Mouse (Mus musculus) bone marrow macrophage, adult 2 months (primary cell): ENCODE data around the gene Pip5k1c. TPM values are rescaled to one million over a fixed set of nuclear protein-coding genes. Genes with fewer than 3 reads are reported as not detected.

Experiments used
- H3K27ac ChIP-seq: 2 replicates; pipeline ENCODE4 v1.5.1; 2012; ENCODE audit warnings: low read depth, low read length; ENCODE audit not compliant: insufficient read depth
- H3K4me1 ChIP-seq: 2 replicates; pipeline ENCODE4 v1.6.1; 2012; ENCODE audit warnings: low read length; ENCODE audit not compliant: control insufficient read depth, insufficient read depth
- H3K4me3 ChIP-seq: 2 replicates; pipeline ENCODE4 v1.5.1; 2012; ENCODE audit warnings: mild to moderate bottlenecking, low read length, moderate library complexity; ENCODE audit not compliant: insufficient read depth
- CTCF ChIP-seq: IDR thresholded peaks from 2 replicates; pipeline ENCODE4 v1.5.1; 2012; ENCODE audit warnings: low read depth, mild to moderate bottlenecking, low read length, moderate library complexity
- POLR2A ChIP-seq: IDR thresholded peaks from 2 replicates; pipeline ENCODE4 v1.6.1; 2012; ENCODE audit warnings: mild to moderate bottlenecking, low read depth, low read length, borderline replicate concordance
- polyA plus RNA-seq: library from polyadenylated mRNA; stranded (reverse); fragments of >200 nt; gene quantifications from 2 replicates; pipeline ENCODE4 v1.2.4, GENCODE M21; 2012; ENCODE audit not compliant: missing spikeins, insufficient read depth, insufficient read length

The Pip5k1c gene
- polyA plus RNA-seq, 1 experiment: 106 TPM

GRCm38 (mm10) chr10:81299585-81300351 lies 7.0 kb downstream of the Pip5k1c start:
- peak overlapping the region; percentile 94 for H3K27ac ChIP-seq
- H3K4me3 ChIP-seq: no peak overlapping the region
- peaks cover 84% of the 10 kb centered on the region for H3K4me1 ChIP-seq
- no peak for TF ChIP-seq POLR2A
- TF ChIP-seq CTCF: no peak

- Histone ChIP-seq H3K27ac (peak overlapping the region; percentile 94), H3K4me1 (peaks cover 81% of the 10 kb centered on the region), H3K4me3 (no peak overlapping the region)
- TF ChIP-seq CTCF (no peak), POLR2A (no peak)
Observed at GRCm38 (mm10) chr10:81300352-81300907, 7.7 kb downstream of the Pip5k1c start.

GRCm38 (mm10) chr10:81301321-81301720 lies 8.6 kb downstream of the Pip5k1c start:
- Histone ChIP-seq H3K4me3 (no peak overlapping the region), H3K27ac (no peak overlapping the region), H3K4me1 (peaks cover 73% of the 10 kb centered on the region)
- TF ChIP-seq POLR2A (no peak), CTCF (no peak)

- Histone ChIP-seq H3K27ac (0 out of 2 replicates have a peak overlapping the region, but pooled peaks have one; percentile 24), H3K4me3 (0 out of 2 replicates have a peak overlapping the region, but pooled peaks have one; percentile 4), H3K4me1 (peaks cover 64% of the 10 kb centered on the region)
- TF ChIP-seq POLR2A (no peak), CTCF (no peak)
Observed at GRCm38 (mm10) chr10:81302288-81302687, 9.5 kb downstream of the Pip5k1c start.

GRCm38 (mm10) chr10:81302781-81303218 lies 10.0 kb downstream of the Pip5k1c start:
- TF ChIP-seq CTCF (no peak), POLR2A (no peak)
- H3K4me1 ChIP-seq: peaks cover 61% of the 10 kb centered on the region
- H3K4me3 ChIP-seq: 0 out of 2 replicates have a peak overlapping the region, but pooled peaks have one; percentile 4
- peak overlapping the region; percentile 24; the same call in 1 of the 2 replicates for H3K27ac ChIP-seq

GRCm38 (mm10) chr10:81303258-81303657 lies 10.5 kb downstream of the Pip5k1c start:
- H3K4me3 ChIP-seq: 0 out of 2 replicates have a peak overlapping the region, but pooled peaks have one; percentile 4
- peaks cover 59% of the 10 kb centered on the region for H3K4me1 ChIP-seq
- peak overlapping the region; percentile 24 for H3K27ac ChIP-seq
- no peak for TF ChIP-seq POLR2A
- TF ChIP-seq CTCF: no peak

- Histone ChIP-seq H3K27ac (peak overlapping the region; percentile 9; the same call in 1 of the 2 replicates), H3K4me1 (peaks cover 54% of the 10 kb centered on the region), H3K4me3 (no peak overlapping the region)
- TF ChIP-seq POLR2A (no peak), CTCF (no peak)
Observed at GRCm38 (mm10) chr10:81303761-81304160, 11.0 kb downstream of the Pip5k1c start.

- H3K27ac ChIP-seq: no peak overlapping the region
- H3K4me3 ChIP-seq: no peak overlapping the region
- TF ChIP-seq POLR2A (no peak), CTCF (peak; percentile 65)
- H3K4me1 ChIP-seq: peaks cover 44% of the 10 kb centered on the region
Observed at GRCm38 (mm10) chr10:81304597-81305238, 12.0 kb downstream of the Pip5k1c start.

GRCm38 (mm10) chr10:81305663-81306062 lies 12.9 kb downstream of the Pip5k1c start:
- TF ChIP-seq CTCF: no peak
- TF ChIP-seq POLR2A: no peak
- H3K4me3 ChIP-seq: no peak overlapping the region
- H3K27ac ChIP-seq: no peak overlapping the region
- peaks cover 35% of the 10 kb centered on the region for H3K4me1 ChIP-seq
